Mouse (Mus musculus): ENCODE results near the gene Ncdn.

Gene Ncdn

GRCm38 (mm10) chr4:126706630-126707438 is 46.4 kb downstream of the Ncdn start:
- DNase-seq = no peak

- no peak for DNase-seq
Observed at GRCm38 (mm10) chr4:126696908-126697307, 56.3 kb downstream of the Ncdn start.

All from kidney, postnatal 14 days (tissue).